Mouse (Mus musculus): ENCODE data around the gene Myo19.

DNA sequence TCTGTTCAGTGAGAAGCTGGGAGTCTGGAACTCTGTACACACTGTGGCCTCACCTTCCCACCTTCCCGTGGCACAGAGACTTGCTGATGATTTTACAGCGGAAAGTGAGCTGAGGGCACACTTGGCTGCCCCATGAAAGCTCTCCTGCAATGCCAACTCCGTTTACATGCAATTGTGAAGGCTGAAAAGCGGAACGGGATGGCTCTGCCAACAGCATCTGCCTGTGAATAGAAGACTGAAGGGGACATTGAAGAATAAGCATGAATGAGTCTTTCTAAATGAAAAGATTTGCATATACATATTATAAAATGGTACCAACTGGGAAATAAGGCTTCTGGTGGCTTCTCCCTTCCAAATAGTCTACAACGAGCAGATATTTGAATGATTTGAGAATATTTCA lies 67.3 kb downstream of the Myo19 start:
- TF ChIP-seq EP300 (optimal IDR thresholded peaks at IDR 0.05) = no peak
- TF ChIP-seq CTCF (IDR thresholded peaks at IDR 0.05; ENCODE audit: low read depth) = no peak
